Mouse (Mus musculus) embryonic fibroblast, embryonic 13.5 days (primary cell): Measurements from ENCODE around the gene Spg7.

Source experiments
- CTCF ChIP-seq: IDR thresholded peaks from 2 replicates; pipeline ENCODE4 v1.5.1; 2011; ENCODE audit warnings: mild to moderate bottlenecking, control low read depth, low read length, moderate library complexity, borderline replicate concordance; ENCODE audit not compliant: insufficient read depth
- POLR2A ChIP-seq: IDR thresholded peaks from 2 replicates; pipeline ENCODE4 v1.6.1; 2011; ENCODE audit warnings: low read depth, mild to moderate bottlenecking, control low read depth, low read length, moderate library complexity

- TF ChIP-seq CTCF (no peak), POLR2A (0 out of 2 replicates have a peak, but pooled peaks have one; percentile 20)
Observed at GRCm38 (mm10) chr8:123103285-123103684, 40.5 kb downstream of the Spg7 start.
